Mouse (Mus musculus) midbrain, embryonic 13.5 days (tissue): Measurements from ENCODE around the gene Timm10. TPM values are rescaled to one million over a fixed set of nuclear protein-coding genes. Genes with fewer than 3 reads are reported as not detected.
"Not testable (repeated sequence)": the region's sequence is repeated elsewhere in the genome, so short reads cannot be mapped to it uniquely, and the experiment has no call there.

Experiments used
- ATAC-seq: fragments of 200-750 bp; cut with Nextera tagmentation; 2 replicates; pipeline ENCODE4 v1.8.0; 2017; ENCODE audit warnings: mild to moderate bottlenecking, moderate TSS enrichment, moderate library complexity
- H3K27ac ChIP-seq: fragments of 300-500 bp; sonication (generic); 2 replicates; pipeline ENCODE4 v1.5.1; 2015; ENCODE audit warnings: inconsistent platforms, mild to moderate bottlenecking, moderate library complexity
- H3K27me3 ChIP-seq: fragments of 300-500 bp; sonication (generic); 2 replicates; pipeline ENCODE4 v1.6.1; 2015; ENCODE audit warnings: mild to moderate bottlenecking, inconsistent platforms
- H3K36me3 ChIP-seq: fragments of 300-500 bp; sonication (generic); 2 replicates; pipeline ENCODE4 v1.6.1; 2015; ENCODE audit warnings: mild to moderate bottlenecking, inconsistent platforms
- H3K4me1 ChIP-seq: fragments of 300-500 bp; sonication (generic); replicated peaks from 2 replicates; pipeline ENCODE4 v1.6.1; 2015; ENCODE audit warnings: inconsistent platforms
- H3K4me2 ChIP-seq: fragments of 300-500 bp; sonication (generic); replicated peaks from 2 replicates; pipeline ENCODE4 v1.6.1; 2015; ENCODE audit warnings: moderate library complexity, mild to moderate bottlenecking, inconsistent platforms
- H3K4me3 ChIP-seq: fragments of 300-500 bp; sonication (generic); replicated peaks from 2 replicates; pipeline ENCODE4 v1.5.1; 2015; ENCODE audit warnings: mild to moderate bottlenecking, inconsistent platforms
- H3K9ac ChIP-seq: fragments of 300-500 bp; sonication (generic); replicated peaks from 2 replicates; pipeline ENCODE4 v1.6.1; 2015; ENCODE audit warnings: mild to moderate bottlenecking, inconsistent platforms
- H3K9me3 ChIP-seq: fragments of 300-500 bp; sonication (generic); 2 replicates; pipeline ENCODE4 v1.6.1; 2016; ENCODE audit warnings: mild to moderate bottlenecking, inconsistent platforms
- WGBS: fragments of 180-500 bp; shearing (Covaris S2); methylation state at CpG from one replicate; pipeline ENCODE4 v1.1.7; 2015; 5-methylcytosine and 5-hydroxymethylcytosine counted together
- polyA plus RNA-seq: library from polyadenylated mRNA; unstranded; fragments of >200 nt; fragmentation: Nextera tagmentation; extraction: Ambion mirVana; gene quantifications from 2 replicates; pipeline ENCODE4 v1.2.1, GENCODE M21; 2015

Timm10 gene
- polyA plus RNA-seq, 1 experiment from 2014 or later: 54.5 TPM

DNA sequence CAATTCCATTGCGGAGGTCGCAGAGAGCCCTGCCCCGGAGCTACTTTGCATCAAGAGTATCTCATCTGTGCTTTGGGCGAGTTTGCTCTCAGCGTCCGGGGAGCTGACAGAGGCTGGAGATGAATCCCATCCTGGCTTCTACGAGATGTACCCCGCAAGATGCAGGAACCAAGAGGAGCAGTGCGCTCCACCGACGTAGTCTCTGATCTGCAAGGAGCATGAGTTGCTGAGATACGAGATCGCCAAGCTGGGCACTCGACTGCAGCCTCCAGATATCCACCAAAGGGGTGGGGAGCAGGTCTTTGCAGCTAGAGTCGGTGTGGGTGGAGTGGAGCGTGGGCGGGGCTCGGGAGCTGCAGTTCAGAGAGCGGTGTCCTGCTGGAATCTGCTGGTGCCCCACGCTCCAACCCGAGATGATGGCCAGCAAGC is 28.3 kb upstream of the Timm10 start, which contains the start of gene Ube2l6:
TSS of gene Ube2l6 (plus strand) at position 336 of the 429 bp plus-strand sequence.
- Histone ChIP-seq H3K4me3 (peak within 1 kb of the TSS; percentile 60), H3K9me3 (no peaks in the 10 kb centered on the region; the same call in 1 of the 2 replicates), H3K4me2 (peak within 1 kb of the TSS; percentile 97), H3K36me3 (no peaks in the 10 kb centered on the region), H3K9ac (peak within 1 kb of the TSS; percentile 70), H3K27ac (0 out of 2 replicates have a peak within 1 kb of the TSS, but pooled peaks have one; percentile 44), H3K27me3 (no peaks in the 10 kb centered on the region), H3K4me1 (peaks cover 4% of the 10 kb centered on the region)
- peak; percentile 68 for ATAC-seq
- WGBS: under 1% methylated on average over 21 of the region's 21 CpGs

DNA sequence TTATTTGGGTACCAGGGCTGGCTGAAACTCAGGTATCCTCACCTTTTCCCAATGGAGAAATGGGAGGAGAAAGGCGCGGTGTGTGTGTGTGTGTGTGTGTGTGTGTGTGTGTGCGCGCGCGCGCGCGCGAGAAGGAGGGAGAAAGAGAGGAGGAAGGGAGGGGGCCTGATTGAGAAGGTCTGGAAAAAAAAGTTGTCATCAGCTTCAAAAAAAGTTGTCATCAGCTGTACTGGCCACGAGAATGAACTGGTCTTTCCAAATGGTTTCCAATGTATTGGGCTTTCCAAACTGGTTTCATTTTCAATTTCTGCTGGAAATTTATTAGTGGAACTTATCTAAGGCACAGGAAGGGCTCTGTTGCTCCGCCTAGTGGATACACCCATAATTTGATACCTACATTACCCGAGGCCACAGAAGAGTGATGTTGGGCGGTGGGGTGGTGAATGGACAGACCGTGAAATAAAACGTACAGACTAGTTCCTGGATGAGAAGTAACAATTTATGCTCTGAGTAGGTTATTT is 27.7 kb upstream of the Timm10 start:
- Histone ChIP-seq H3K4me1 (peaks cover 4% of the 10 kb centered on the region), H3K36me3 (no peaks in the 10 kb centered on the region), H3K27ac (no peak overlapping the region), H3K4me3 (peak overlapping the region; percentile 60), H3K9ac (peak overlapping the region; percentile 70), H3K27me3 (no peaks in the 10 kb centered on the region), H3K4me2 (peak overlapping the region; percentile 97), H3K9me3 (no peaks in the 10 kb centered on the region; the same call in 1 of the 2 replicates)
- under 1% methylated on average over 16 of the region's 16 CpGs for WGBS
- ATAC-seq: peak; percentile 76

DNA sequence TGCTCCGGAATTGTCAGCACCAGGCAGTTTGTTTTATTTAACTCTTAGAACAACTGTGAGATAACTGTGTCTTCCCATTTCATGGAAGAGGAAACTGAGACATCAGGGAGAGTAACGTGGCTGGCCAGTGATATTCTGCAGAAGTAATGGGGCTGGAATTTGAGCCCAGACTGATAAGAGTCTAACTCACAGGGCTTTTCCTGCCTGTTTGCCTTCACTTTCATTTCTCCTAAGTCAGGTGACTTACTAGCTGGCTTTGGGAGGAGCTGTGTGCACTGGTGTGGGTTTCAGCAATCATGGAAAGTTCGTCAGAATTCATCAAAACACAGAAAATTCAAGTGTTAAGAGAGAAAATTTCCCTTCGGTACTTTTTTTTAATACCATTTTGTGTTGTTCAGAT is 26.5 kb upstream of the Timm10 start:
- Histone ChIP-seq H3K9me3 (no peaks in the 10 kb centered on the region), H3K4me2 (no peak overlapping the region), H3K4me3 (no peak overlapping the region), H3K27me3 (no peaks in the 10 kb centered on the region), H3K27ac (no peak overlapping the region), H3K36me3 (no peaks in the 10 kb centered on the region), H3K4me1 (peaks cover 4% of the 10 kb centered on the region), H3K9ac (no peak overlapping the region)
- 84% methylated on average over 4 of the region's 4 CpGs for WGBS
- no peak for ATAC-seq

DNA sequence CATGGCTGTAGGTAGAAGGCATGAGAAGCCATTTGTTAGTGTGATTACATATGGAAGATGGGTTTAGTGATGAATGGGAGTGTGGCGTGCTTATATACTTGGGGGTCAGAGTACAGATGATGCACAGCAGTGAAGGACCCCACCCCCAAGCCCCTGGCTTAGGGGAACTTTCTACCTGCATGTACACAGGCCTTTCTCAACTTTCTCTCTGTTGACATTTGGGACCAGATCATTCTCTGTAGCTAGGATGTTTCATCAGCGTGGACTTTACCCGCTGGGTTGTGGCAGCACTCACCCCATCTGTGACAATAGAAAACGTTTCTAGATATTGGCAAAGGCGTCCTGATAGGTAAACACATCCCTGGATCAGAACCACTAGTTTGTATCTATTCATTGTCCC is 25.6 kb upstream of the Timm10 start:
- not testable (repeated sequence) for H3K9ac ChIP-seq, H3K9me3 ChIP-seq, H3K4me3 ChIP-seq, ATAC-seq, H3K36me3 ChIP-seq, H3K27ac ChIP-seq, H3K4me2 ChIP-seq, H3K4me1 ChIP-seq, H3K27me3 ChIP-seq
- 82% methylated on average over 5 of the region's 5 CpGs for WGBS

DNA sequence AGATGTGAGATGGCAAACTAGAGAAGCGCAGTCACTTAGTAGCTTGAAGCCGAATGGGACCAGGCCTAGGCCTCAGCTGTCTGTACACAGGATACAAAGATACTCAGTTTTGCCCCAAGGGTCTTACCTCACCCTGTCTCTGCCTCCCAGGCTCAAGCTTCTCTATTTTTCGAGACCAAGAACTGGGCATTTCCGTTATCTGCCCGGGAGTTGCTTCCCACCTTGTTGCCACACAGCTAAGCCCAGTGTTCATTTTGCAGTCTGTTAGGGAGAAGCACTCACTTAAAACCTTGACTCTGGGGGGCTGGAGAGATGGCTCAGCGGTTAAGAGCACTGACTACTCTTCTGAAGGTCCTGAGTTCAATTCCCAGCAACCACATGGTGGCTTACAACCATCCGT is 22.8 kb upstream of the Timm10 start:
- Histone ChIP-seq H3K36me3 (no peaks in the 10 kb centered on the region), H3K4me1 (peaks cover 4% of the 10 kb centered on the region), H3K4me2 (no peak overlapping the region), H3K4me3 (no peak overlapping the region), H3K27ac (no peak overlapping the region), H3K27me3 (no peaks in the 10 kb centered on the region), H3K9ac (no peak overlapping the region), H3K9me3 (no peaks in the 10 kb centered on the region)
- WGBS: 90% methylated on average over 7 of the region's 7 CpGs
- ATAC-seq: no peak

DNA sequence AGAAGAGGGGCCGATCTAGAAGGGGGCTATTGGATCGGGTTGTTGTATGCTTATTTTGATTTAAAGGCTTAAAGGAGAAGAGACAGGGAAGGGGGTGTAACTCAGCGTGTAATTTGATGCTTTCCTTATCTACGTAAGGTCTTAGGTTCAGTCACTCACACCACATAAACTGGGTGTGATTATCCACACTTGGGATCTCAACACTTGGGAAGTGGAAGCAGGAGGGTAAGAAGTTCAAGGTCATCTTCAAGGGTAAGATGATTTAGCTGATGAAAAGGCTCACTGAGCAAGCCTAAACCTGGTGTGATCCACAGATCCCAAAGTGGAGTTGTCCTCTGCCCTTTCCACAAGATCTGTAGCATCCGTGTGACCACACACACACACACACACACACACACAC is 20.3 kb upstream of the Timm10 start:
- H3K27me3 ChIP-seq: no peaks in the 10 kb centered on the region
- 79% methylated on average over 5 of the region's 5 CpGs for WGBS
- no peak overlapping the region for H3K9ac ChIP-seq
- H3K4me1 ChIP-seq: 0 out of 2 replicates have a peak, but pooled peaks cover 4% of the 10 kb centered on the region
- no peak overlapping the region for H3K27ac ChIP-seq
- no peaks in the 10 kb centered on the region for H3K36me3 ChIP-seq
- no peak overlapping the region for H3K4me2 ChIP-seq
- H3K9me3 ChIP-seq: no peaks in the 10 kb centered on the region
- no peak for ATAC-seq
- H3K4me3 ChIP-seq: no peak overlapping the region

DNA sequence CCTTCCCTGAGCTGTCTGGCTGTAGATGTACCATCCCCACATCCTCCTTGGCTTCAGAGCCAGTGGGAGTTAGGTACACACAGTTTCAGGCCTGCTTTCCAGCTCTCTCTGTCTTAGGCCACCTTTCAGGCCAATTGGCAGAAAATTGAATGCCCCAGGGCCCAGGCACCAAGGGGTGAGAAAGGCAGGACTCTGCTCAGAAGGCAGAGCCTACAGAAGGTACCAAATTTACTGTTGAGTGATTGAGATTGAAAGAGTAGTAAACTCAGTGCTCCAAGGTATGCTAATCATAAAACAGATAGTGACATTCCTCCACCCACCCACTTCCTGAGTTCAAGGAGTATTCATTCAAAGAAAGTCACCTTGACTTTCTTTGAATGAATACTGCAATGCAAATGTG is 17.5 kb upstream of the Timm10 start:
- Histone ChIP-seq H3K4me3 (no peak overlapping the region), H3K27me3 (no peaks in the 10 kb centered on the region), H3K27ac (no peak overlapping the region), H3K9ac (no peak overlapping the region), H3K9me3 (no peaks in the 10 kb centered on the region), H3K4me1 (0 out of 2 replicates have a peak, but pooled peaks cover 4% of the 10 kb centered on the region), H3K4me2 (no peak overlapping the region), H3K36me3 (no peaks in the 10 kb centered on the region)
- no peak for ATAC-seq

DNA sequence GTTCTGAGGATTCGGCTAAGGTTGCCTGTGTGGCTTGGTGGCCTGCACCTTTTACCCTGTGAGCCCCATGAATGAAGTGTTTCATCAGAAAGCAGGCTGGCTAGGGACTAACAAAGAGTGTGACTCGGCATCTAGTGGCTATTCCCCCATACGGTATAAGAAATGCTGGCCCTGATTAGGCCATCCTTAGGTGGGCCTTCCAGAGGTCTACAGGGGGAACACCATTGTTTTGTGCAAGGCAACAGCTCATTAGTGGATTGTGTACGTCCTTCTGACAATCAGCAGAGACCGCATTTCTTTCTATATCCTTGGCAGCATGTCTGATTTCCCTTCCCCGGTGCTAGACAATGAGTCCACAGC is 16.3 kb upstream of the Timm10 start:
- H3K9me3 ChIP-seq: no peaks in the 10 kb centered on the region
- no peak overlapping the region for H3K4me3 ChIP-seq
- H3K4me2 ChIP-seq: 0 out of 2 replicates have a peak overlapping the region, but pooled peaks have one; percentile 43
- 77% methylated on average over 6 of the region's 6 CpGs for WGBS
- peak; percentile 21; the same call in 1 of the 2 replicates for ATAC-seq
- no peaks in the 10 kb centered on the region for H3K36me3 ChIP-seq
- 0 out of 2 replicates have a peak, but pooled peaks cover 4% of the 10 kb centered on the region for H3K4me1 ChIP-seq
- H3K27ac ChIP-seq: no peak overlapping the region
- no peaks in the 10 kb centered on the region for H3K27me3 ChIP-seq
- no peak overlapping the region for H3K9ac ChIP-seq

DNA sequence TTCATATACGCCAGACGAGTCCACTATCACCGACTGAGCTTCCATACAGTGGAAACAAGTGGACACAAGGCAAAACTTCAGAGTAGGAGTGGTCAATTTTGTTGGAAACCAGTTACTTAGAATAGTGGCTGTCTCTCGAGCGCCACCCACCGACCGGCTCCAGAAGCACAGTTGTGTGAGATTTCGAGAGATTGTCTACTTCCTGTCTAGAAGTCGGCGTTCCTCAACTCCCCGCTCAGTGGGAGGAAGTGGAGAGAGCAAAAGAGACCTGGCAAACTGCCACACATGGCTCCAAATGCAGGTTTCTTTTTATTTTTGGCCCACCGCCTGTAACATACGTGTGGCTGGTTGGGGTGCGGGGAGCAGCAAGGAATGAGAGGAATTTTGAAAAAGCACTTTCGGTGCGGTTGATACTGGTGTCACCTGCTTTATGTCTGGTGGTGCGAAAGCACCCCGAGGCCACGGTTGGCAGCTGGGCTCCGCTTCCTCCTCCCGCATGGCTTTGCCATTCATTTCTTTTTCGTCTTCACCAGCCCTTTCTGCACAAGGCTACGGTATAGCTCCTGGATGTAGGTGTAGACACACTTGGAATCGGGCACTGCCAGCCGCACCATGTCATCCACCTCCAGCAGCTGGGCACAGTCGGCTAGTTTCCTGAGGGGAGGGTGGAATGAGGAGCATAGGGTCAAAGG is 15.8 kb upstream of the Timm10 start:
- 0 out of 2 replicates have a peak, but pooled peaks cover 4% of the 10 kb centered on the region for H3K4me1 ChIP-seq
- ATAC-seq: peak; percentile 61
- H3K36me3 ChIP-seq: no peaks in the 10 kb centered on the region
- H3K27ac ChIP-seq: no peak overlapping the region
- 44% methylated on average over 26 of the region's 26 CpGs for WGBS
- H3K27me3 ChIP-seq: no peaks in the 10 kb centered on the region
- H3K4me2 ChIP-seq: peak overlapping the region; percentile 43
- peak overlapping the region; percentile 2; the same call in 1 of the 2 replicates for H3K4me3 ChIP-seq
- H3K9me3 ChIP-seq: no peaks in the 10 kb centered on the region
- no peak overlapping the region; the same call in 1 of the 2 replicates for H3K9ac ChIP-seq

DNA sequence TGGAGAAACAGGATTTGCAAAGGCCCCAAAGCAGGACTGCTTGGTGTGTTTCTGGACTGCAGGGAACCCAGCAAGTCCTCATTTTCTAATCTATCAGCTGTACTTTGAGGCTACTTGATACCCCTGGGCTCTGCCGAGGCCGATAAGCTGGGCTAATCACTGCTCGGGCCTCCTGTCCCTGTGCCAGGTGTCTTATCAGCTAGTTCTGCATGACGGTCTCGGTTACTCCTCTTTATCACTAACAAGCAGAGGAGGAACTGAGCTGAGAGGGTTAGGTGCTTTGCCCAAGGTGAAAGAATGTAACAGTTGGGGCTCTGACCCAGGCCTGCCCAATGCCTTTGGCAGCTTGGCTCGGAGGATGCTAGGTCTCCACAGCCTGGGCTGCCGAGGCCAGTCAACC is 14.9 kb upstream of the Timm10 start:
- H3K27ac ChIP-seq: no peak overlapping the region
- 92% methylated on average over 7 of the region's 7 CpGs for WGBS
- H3K9me3 ChIP-seq: no peaks in the 10 kb centered on the region
- H3K9ac ChIP-seq: no peak overlapping the region
- no peaks in the 10 kb centered on the region for H3K27me3 ChIP-seq
- H3K36me3 ChIP-seq: no peaks in the 10 kb centered on the region
- no peak overlapping the region for H3K4me3 ChIP-seq
- ATAC-seq: no peak
- no peak overlapping the region for H3K4me2 ChIP-seq
- 0 out of 2 replicates have a peak, but pooled peaks cover 4% of the 10 kb centered on the region for H3K4me1 ChIP-seq

DNA sequence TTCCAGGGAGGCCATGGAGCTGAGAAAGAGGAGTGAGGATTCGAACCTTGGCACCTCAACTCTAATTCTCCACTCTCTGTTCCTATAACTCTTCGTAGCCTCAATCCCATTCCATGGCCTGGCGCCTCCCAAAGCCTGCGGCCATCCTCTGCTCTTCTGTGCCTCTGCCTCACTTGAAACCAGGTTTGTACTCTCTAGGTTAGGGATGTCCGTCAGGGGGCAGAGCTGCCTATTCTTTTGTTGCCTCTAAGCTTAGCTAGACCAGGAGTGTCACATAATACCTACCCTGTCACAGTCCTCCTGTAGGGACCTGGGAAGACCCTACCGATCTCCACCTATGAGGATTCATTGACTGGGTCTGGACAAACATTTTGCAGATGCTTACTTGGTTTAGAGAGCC is 14.1 kb upstream of the Timm10 start:
- ATAC-seq: no peak
- no peak overlapping the region for H3K4me2 ChIP-seq
- H3K4me3 ChIP-seq: no peak overlapping the region
- H3K4me1 ChIP-seq: 0 out of 2 replicates have a peak, but pooled peaks cover 4% of the 10 kb centered on the region
- H3K9me3 ChIP-seq: no peaks in the 10 kb centered on the region
- no peaks in the 10 kb centered on the region for H3K27me3 ChIP-seq
- 76% methylated on average over 6 of the region's 6 CpGs for WGBS
- no peaks in the 10 kb centered on the region for H3K36me3 ChIP-seq
- H3K9ac ChIP-seq: no peak overlapping the region
- H3K27ac ChIP-seq: no peak overlapping the region

DNA sequence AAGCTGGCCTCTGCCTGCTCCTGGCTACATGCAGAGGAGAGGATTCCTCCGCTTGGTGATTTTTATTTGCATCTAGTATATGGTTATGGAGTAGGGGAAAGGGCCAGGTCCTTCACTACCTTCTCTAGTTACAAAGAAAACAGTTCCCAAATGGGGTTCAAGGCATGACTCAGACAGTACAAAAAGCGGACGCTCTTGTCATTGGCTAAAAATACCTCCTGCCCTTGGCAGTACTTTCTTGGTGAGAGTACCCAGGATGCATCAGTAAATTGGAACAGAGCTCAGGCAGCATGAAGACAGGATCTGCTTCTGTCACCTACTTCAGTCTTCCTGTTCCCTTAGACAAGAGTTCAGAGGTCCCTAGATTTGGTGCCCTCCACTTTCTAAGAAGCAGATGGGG is 6.9 kb upstream of the Timm10 start:
- 76% methylated on average over 3 of the region's 3 CpGs for WGBS
- no peak overlapping the region for H3K9ac ChIP-seq
- no peak for ATAC-seq

More for the DNA sequence above, 6.9 kb upstream of the Timm10 start:
- Histone ChIP-seq H3K4me3 (no peak overlapping the region), H3K36me3 (no peaks in the 10 kb centered on the region), H3K4me2 (no peak overlapping the region), H3K4me1 (no peaks in the 10 kb centered on the region), H3K27ac (no peak overlapping the region), H3K9me3 (no peaks in the 10 kb centered on the region), H3K27me3 (peaks cover 17% of the 10 kb centered on the region)
